Mouse (Mus musculus) megakaryocyte, embryonic 14.5 days (primary cell): ENCODE data around the gene Ptpn3.

Experiments
- FLI1 ChIP-seq: IDR thresholded peaks from 2 replicates; pipeline ENCODE4 v1.6.1; 2012; ENCODE audit warnings: low read length, inconsistent platforms, mixed read lengths
- GATA1 ChIP-seq: IDR thresholded peaks from 3 replicates; pipeline ENCODE4 v1.6.1; 2012; ENCODE audit warnings: mixed read lengths, low read length, inconsistent platforms, borderline replicate concordance

DNA sequence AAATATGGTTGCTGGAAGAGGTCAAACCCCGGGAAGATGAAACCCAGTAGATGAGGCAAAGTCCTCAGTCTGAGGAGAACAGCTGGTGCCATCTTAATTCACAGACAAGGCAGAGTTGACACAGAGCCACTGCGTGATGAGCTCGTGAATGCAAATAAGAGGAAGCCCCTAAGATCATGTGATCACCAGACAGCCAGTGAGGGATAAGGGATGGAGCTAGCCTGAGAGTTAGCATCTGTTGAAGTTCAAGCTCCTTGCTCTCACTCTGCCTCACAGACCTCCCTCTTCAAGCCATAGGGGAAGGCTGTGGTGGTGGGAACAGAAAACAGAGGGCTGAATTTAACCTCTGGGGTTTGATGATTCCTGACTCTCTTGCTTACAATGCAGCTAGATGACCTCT, 136.0 kb downstream of the Ptpn3 start:
- TF ChIP-seq GATA1 (no peak), FLI1 (no peak)
